Mouse (Mus musculus) C2C12 (cell line): ENCODE results near the gene Erich4. TPM values are rescaled to one million over a fixed set of nuclear protein-coding genes. Genes with fewer than 3 reads are reported as not detected.

Experiments
- H3K27me3 ChIP-seq: one replicate; pipeline ENCODE4 v1.6.1; 2011; ENCODE audit not compliant: control insufficient read depth, insufficient read depth, insufficient read length
- H3K36me3 ChIP-seq: one replicate; pipeline ENCODE4 v1.6.1; 2011; ENCODE audit not compliant: control insufficient read depth, insufficient read depth
- H3K4me3 ChIP-seq: one replicate; pipeline ENCODE4 v1.5.1; 2011; ENCODE audit warnings: mild to moderate bottlenecking, control low read depth; ENCODE audit not compliant: poor library complexity, insufficient read depth, severe bottlenecking
- H3K79me2 ChIP-seq: one replicate; pipeline ENCODE4 v1.6.1; 2011; ENCODE audit not compliant: control insufficient read depth, insufficient read depth
- H3K79me3 ChIP-seq: one replicate; pipeline ENCODE4 v1.6.1; 2011; ENCODE audit warnings: low read depth, control low read depth
- H3ac ChIP-seq: one replicate; pipeline ENCODE3; 2011; ENCODE audit warnings: low read depth; ENCODE audit not compliant: control insufficient read depth, insufficient read length
- CEBPB ChIP-seq: IDR thresholded peaks from one replicate; pipeline ENCODE4 v1.6.1; 2011; ENCODE audit warnings: low read depth, mild to moderate bottlenecking, control low read depth, moderate library complexity
- CTCF ChIP-seq: IDR thresholded peaks from one replicate; pipeline ENCODE4 v1.5.1; 2011; ENCODE audit not compliant: control insufficient read depth, insufficient read depth, insufficient read length
- FOSL1 ChIP-seq: IDR thresholded peaks from one replicate; pipeline ENCODE4 v1.8.0; 2011; ENCODE audit warnings: mild to moderate bottlenecking, low read length; ENCODE audit not compliant: poor library complexity, insufficient read depth, severe bottlenecking
- MAX ChIP-seq: IDR thresholded peaks from one replicate; pipeline ENCODE4 v1.6.1; 2011; ENCODE audit warnings: mild to moderate bottlenecking, control low read depth
- MYOD1 ChIP-seq: IDR thresholded peaks from one replicate; pipeline ENCODE4 v1.6.1; 2011; ENCODE audit warnings: low read depth; ENCODE audit not compliant: control insufficient read depth, insufficient read length
- MYOG ChIP-seq: IDR thresholded peaks from one replicate; pipeline ENCODE4 v1.6.1; 2011; ENCODE audit not compliant: control insufficient read depth, insufficient read length; ENCODE audit errors: extremely low read depth
- USF1 ChIP-seq: IDR thresholded peaks from one replicate; pipeline ENCODE4 v1.6.1; 2011; ENCODE audit warnings: low read depth, mild to moderate bottlenecking, control low read depth, moderate library complexity
- polyA plus RNA-seq: library from polyadenylated mRNA; unstranded; fragments of >200 nt; fragmentation: generic; extraction: Trizol; gene quantifications from one replicate; pipeline ENCODE4 v1.2.1, GENCODE M21; 2012; ENCODE audit warnings: missing spikeins

The Erich4 gene
- polyA plus RNA-seq, 1 experiment: not detected

- no peaks in the 10 kb centered on the region for H3K27me3 ChIP-seq
- no peaks in the 10 kb centered on the region for H3K79me2 ChIP-seq
- H3K79me3 ChIP-seq: no peaks in the 10 kb centered on the region
- no peaks in the 10 kb centered on the region for H3K36me3 ChIP-seq
- H3K4me3 ChIP-seq: no peak overlapping the region
- no peak overlapping the region for H3ac ChIP-seq
- TF ChIP-seq MYOG (no peak), USF1 (no peak), MAX (no peak), MYOD1 (no peak), FOSL1 (no peak), CEBPB (no peak), CTCF (no peak)
Observed at GRCm38 (mm10) chr7:25639754-25640153, 24.1 kb upstream of the Erich4 start.

- Histone ChIP-seq H3K79me2 (no peaks in the 10 kb centered on the region), H3ac (no peak overlapping the region), H3K4me3 (no peak overlapping the region), H3K36me3 (no peaks in the 10 kb centered on the region), H3K27me3 (no peaks in the 10 kb centered on the region), H3K79me3 (no peaks in the 10 kb centered on the region)
- TF ChIP-seq MYOG: no peak
- no peak for TF ChIP-seq CEBPB
- TF ChIP-seq USF1: no peak
- no peak for TF ChIP-seq MYOD1
- no peak for TF ChIP-seq MAX
- TF ChIP-seq CTCF: no peak
- no peak for TF ChIP-seq FOSL1
Observed at GRCm38 (mm10) chr7:25637099-25637498, 21.4 kb upstream of the Erich4 start.

DNA sequence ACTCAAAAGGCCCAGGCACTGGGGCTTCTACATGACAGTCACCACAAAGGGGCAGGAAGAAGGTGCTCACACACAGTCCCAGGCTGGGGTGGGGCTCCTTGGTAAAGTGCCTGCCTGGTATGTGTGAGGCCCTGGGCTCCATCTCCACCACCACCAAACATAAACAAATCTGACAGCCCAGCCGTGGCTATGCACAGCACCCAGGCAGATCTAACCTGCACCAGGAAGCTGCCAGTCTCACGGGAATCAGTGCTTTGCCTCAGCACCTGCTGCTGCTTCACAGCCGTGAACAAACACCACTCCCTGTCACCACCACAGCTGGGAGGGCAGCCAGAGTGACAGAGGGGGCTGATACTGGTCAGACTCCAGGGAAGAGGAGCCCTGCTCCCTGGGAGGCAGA lies 20.7 kb upstream of the Erich4 start:
- Histone ChIP-seq H3ac (no peak overlapping the region), H3K27me3 (no peaks in the 10 kb centered on the region), H3K79me2 (no peaks in the 10 kb centered on the region), H3K4me3 (no peak overlapping the region), H3K79me3 (no peaks in the 10 kb centered on the region), H3K36me3 (no peaks in the 10 kb centered on the region)
- TF ChIP-seq CTCF: no peak
- peak; percentile 87 for TF ChIP-seq MYOD1

DNA sequence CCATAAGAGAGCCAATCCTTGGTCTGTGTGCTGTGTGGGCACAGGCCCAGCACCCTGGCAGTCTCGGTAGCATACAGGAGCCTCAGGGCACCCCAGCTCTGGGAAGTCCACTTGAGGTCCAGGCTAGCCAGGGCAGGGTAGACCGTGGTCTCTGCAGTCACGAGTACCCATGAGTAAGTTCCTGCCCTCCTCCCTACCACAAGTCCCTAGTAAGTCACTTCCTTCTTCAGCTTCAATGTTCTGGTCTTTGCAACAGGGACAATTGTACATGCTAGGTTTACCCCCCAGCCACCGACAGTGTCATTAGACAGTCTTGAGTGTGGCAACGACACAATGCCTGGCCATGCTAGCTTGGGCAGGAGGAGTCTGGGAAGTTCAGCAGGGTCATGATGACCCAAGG lies 17.0 kb upstream of the Erich4 start:
- Histone ChIP-seq H3K27me3 (no peaks in the 10 kb centered on the region), H3K36me3 (no peaks in the 10 kb centered on the region), H3K79me2 (no peaks in the 10 kb centered on the region), H3ac (no peak overlapping the region), H3K4me3 (no peak overlapping the region), H3K79me3 (no peaks in the 10 kb centered on the region)
- no peak for TF ChIP-seq CEBPB
- TF ChIP-seq USF1: no peak
- no peak for TF ChIP-seq FOSL1
- no peak for TF ChIP-seq CTCF
- TF ChIP-seq MAX: no peak
- no peak for TF ChIP-seq MYOG
- TF ChIP-seq MYOD1: no peak

DNA sequence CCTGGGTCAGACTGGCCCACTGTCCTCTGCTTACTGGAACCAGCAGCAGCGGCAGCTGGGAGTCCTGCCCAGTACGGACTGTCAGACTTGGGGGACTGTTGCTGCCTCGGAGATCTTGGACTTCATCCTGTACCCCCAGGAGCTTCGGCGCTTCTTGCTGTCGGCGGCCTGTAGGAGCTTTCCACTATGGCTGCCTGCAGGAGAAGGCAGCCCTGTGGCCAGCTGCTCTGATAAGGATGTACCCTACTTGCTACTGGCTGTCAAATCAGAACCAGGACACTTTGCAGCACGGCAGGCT lies 12.6 kb upstream of the Erich4 start:
- Histone ChIP-seq H3K36me3 (no peaks in the 10 kb centered on the region), H3K79me3 (no peaks in the 10 kb centered on the region), H3ac (peak overlapping the region; percentile 28), H3K4me3 (no peak overlapping the region), H3K79me2 (no peaks in the 10 kb centered on the region), H3K27me3 (no peaks in the 10 kb centered on the region)
- TF ChIP-seq CEBPB (no peak), MYOD1 (no peak), MYOG (no peak)

GRCm38 (mm10) chr7:25627431-25628322 lies 12.0 kb upstream of the Erich4 start:
- H3K27me3 ChIP-seq: no peaks in the 10 kb centered on the region
- no peaks in the 10 kb centered on the region for H3K79me2 ChIP-seq
- H3ac ChIP-seq: peak overlapping the region; percentile 60
- TF ChIP-seq MYOD1: no peak
- TF ChIP-seq USF1: no peak
- TF ChIP-seq MAX: no peak
- no peak for TF ChIP-seq FOSL1
- TF ChIP-seq CEBPB: no peak
- no peak for TF ChIP-seq CTCF
- no peak for TF ChIP-seq MYOG
- no peaks in the 10 kb centered on the region for H3K36me3 ChIP-seq
- H3K4me3 ChIP-seq: no peak overlapping the region
- no peaks in the 10 kb centered on the region for H3K79me3 ChIP-seq
